Mouse (Mus musculus): Measurements from ENCODE around the gene Prkci. TPM values are rescaled to one million over a fixed set of nuclear protein-coding genes. Genes with fewer than 3 reads are reported as not detected.

Prkci gene
- polyA plus RNA-seq, 1 experiment, result 10.8 TPM

GRCm38 (mm10) chr3:31053191-31053590 lies 57.6 kb downstream of the Prkci start:
- H3K36me3 ChIP-seq (ENCODE audit: control insufficient read depth, insufficient read depth), result peaks cover 28% of the 10 kb centered on the region
- no peak overlapping the region for H3K4me3 ChIP-seq
- TF ChIP-seq SRF (IDR thresholded peaks at IDR 0.05; ENCODE audit: control insufficient read depth, insufficient read length, low read depth) (no peak), POLR2AphosphoS2 (IDR thresholded peaks at IDR 0.05; ENCODE audit: insufficient read length, low read depth) (peak; percentile 26)
- H3K27me3 ChIP-seq (ENCODE audit: control insufficient read depth, insufficient read depth, insufficient read length), result no peaks in the 10 kb centered on the region
- H3K4me2 ChIP-seq (ENCODE audit: low read depth), result no peak overlapping the region
- H3K79me2 ChIP-seq (ENCODE audit: control insufficient read depth, insufficient read depth), result no peaks in the 10 kb centered on the region
- H3ac ChIP-seq (ENCODE audit: control insufficient read depth, insufficient read length), result no peak overlapping the region

GRCm38 (mm10) chr3:31054888-31055287 lies 59.3 kb downstream of the Prkci start:
- TF ChIP-seq MYOD1 (IDR thresholded peaks at IDR 0.05; ENCODE audit: control insufficient read depth in 1 of 3, insufficient read length in 2 of 3, low read depth in 2 of 3), result no peak
- no peak for TF ChIP-seq CEBPB (IDR thresholded peaks at IDR 0.05; ENCODE audit: insufficient read depth, poor library complexity, severe bottlenecking)
- TF ChIP-seq SRF (IDR thresholded peaks at IDR 0.05; ENCODE audit: control insufficient read depth, insufficient read length, low read depth), result no peak
- TF ChIP-seq POLR2A (IDR thresholded peaks at IDR 0.05; ENCODE audit: insufficient read length, low read depth), result no peak
- TF ChIP-seq E2F4 (IDR thresholded peaks at IDR 0.05; ENCODE audit: insufficient read depth), result no peak
- TF ChIP-seq REST (IDR thresholded peaks at IDR 0.05; ENCODE audit: insufficient read depth, insufficient read length), result no peak
- TF ChIP-seq TCF12 (IDR thresholded peaks at IDR 0.05; ENCODE audit: insufficient read depth, poor library complexity, severe bottlenecking), result no peak
- no peak for TF ChIP-seq TCF3 (IDR thresholded peaks at IDR 0.05; ENCODE audit: insufficient read length, low read depth)
- no peak for TF ChIP-seq POLR2AphosphoS2 (IDR thresholded peaks at IDR 0.05; ENCODE audit: insufficient read length, low read depth)
- H3K79me2 ChIP-seq (ENCODE audit: control insufficient read depth, insufficient read depth), result no peaks in the 10 kb centered on the region
- no peak overlapping the region for H3K4me2 ChIP-seq (ENCODE audit: low read depth)
- H3ac ChIP-seq (ENCODE audit: control insufficient read depth, insufficient read length), result no peak overlapping the region
- H3K4me3 ChIP-seq, result no peak overlapping the region
- peaks cover 14% of the 10 kb centered on the region for H3K36me3 ChIP-seq (ENCODE audit: control insufficient read depth, insufficient read depth)
- H3K27me3 ChIP-seq (ENCODE audit: control insufficient read depth, insufficient read depth, insufficient read length), result no peaks in the 10 kb centered on the region

DNA sequence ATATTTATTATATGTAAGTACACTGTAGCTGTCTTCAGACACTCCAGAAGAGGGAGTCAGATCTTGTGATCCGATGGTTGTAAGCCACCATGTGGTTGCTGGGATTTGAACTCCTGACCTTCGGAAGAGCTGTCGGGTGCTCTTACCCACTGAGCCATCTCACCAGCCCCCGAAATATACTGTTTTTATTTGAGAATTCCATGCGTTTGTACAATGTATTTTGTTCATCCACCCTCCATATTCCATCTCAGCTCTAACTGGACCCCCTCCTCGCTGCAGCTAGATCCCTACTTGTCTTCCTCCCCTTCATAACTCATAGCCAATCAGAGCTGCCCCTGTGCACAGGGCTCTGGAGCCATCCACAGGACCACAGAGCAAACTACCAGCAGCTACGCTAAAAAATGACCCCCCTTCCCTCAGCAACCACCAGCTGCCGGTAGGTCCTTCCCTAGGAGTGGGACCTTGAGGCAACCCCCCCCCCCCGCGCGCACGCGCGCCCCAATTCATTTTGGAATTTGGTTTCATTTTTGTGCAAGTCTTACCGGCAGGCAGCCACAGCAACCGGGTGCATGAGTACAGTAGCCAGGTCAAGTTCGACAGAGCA lies 60.6 kb downstream of the Prkci start:
- Histone ChIP-seq H3K4me2 (ENCODE audit: low read depth) (peak overlapping the region; percentile 74), H3ac (ENCODE audit: control insufficient read depth, insufficient read length) (no peak overlapping the region), H3K79me2 (ENCODE audit: control insufficient read depth, insufficient read depth) (no peaks in the 10 kb centered on the region), H3K36me3 (ENCODE audit: control insufficient read depth, insufficient read depth) (peaks cover 7% of the 10 kb centered on the region), H3K27me3 (ENCODE audit: control insufficient read depth, insufficient read depth, insufficient read length) (no peaks in the 10 kb centered on the region), H3K4me3 (peak overlapping the region; percentile 25)
- TF ChIP-seq POLR2A (IDR thresholded peaks at IDR 0.05; ENCODE audit: insufficient read length, low read depth), result no peak
- TF ChIP-seq TCF3 (IDR thresholded peaks at IDR 0.05; ENCODE audit: insufficient read length, low read depth), result no peak
- no peak for TF ChIP-seq CEBPB (IDR thresholded peaks at IDR 0.05; ENCODE audit: insufficient read depth, poor library complexity, severe bottlenecking)
- no peak for TF ChIP-seq POLR2AphosphoS2 (IDR thresholded peaks at IDR 0.05; ENCODE audit: insufficient read length, low read depth)
- no peak for TF ChIP-seq REST (IDR thresholded peaks at IDR 0.05; ENCODE audit: insufficient read depth, insufficient read length)
- TF ChIP-seq USF1 (IDR thresholded peaks at IDR 0.05; ENCODE audit: low read depth), result no peak
- TF ChIP-seq MAX (IDR thresholded peaks at IDR 0.05; ENCODE audit: low read depth), result no peak
- no peak for TF ChIP-seq E2F4 (IDR thresholded peaks at IDR 0.05; ENCODE audit: insufficient read depth)
- no peak for TF ChIP-seq SRF (IDR thresholded peaks at IDR 0.05; ENCODE audit: control insufficient read depth, insufficient read length, low read depth)

DNA sequence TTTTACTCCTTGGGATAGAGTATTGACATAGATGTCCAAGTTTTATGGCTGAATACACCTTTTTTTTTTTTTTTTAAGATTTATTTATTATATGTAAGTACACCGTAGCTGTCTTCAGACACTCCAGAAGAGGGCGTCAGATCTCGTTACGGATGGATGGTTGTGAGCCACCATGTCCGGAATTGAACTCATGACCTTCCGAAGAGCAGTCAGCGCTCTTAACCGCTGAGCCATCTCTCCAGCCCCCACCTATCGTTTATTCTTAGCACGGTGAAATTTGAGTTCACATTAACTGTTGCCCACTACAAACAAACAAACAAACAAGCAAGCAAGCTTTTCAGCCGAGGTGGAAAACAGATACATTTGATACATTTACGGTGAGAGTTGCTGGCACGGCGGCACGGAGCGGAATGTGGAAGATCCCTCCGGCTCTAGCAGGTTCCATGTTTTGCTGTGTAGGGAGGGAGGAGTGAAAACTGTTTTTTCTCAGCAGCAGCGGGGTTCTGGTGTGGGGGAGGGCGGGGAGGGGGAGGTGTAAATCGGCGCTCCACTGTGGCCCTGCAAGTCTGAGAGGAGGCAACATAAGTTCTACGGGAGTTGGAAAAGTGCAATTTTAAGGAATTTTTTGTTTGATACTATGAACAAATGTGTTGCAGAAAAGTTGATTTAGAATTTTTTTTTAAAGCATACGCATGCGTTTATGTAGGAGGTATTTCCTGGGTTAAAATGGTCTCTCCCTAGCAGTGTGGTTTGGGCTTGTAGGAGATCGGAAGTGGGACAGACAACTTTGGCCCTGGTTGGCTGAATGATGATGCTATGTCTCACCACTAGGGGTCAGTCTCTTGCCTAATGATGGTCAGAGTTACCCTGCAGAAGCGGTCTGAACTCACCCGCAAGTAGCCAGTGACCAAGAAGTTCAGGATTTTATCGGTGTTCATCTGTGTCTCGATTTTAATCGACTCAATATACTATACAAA lies 61.4 kb downstream of the Prkci start:
- Histone ChIP-seq H3K4me3 (peak overlapping the region; percentile 25), H3K36me3 (ENCODE audit: control insufficient read depth, insufficient read depth) (peaks cover 3% of the 10 kb centered on the region), H3K27me3 (ENCODE audit: control insufficient read depth, insufficient read depth, insufficient read length) (no peaks in the 10 kb centered on the region), H3K4me2 (ENCODE audit: low read depth) (peak overlapping the region; percentile 74), H3K79me2 (ENCODE audit: control insufficient read depth, insufficient read depth) (no peaks in the 10 kb centered on the region), H3ac (ENCODE audit: control insufficient read depth, insufficient read length) (no peak overlapping the region)
- no peak for TF ChIP-seq POLR2AphosphoS2 (IDR thresholded peaks at IDR 0.05; ENCODE audit: insufficient read length, low read depth)
- no peak for TF ChIP-seq POLR2A (IDR thresholded peaks at IDR 0.05; ENCODE audit: insufficient read length, low read depth)
- no peak for TF ChIP-seq TCF12 (IDR thresholded peaks at IDR 0.05; ENCODE audit: insufficient read depth, poor library complexity, severe bottlenecking)
- TF ChIP-seq CEBPB (IDR thresholded peaks at IDR 0.05; ENCODE audit: insufficient read depth, poor library complexity, severe bottlenecking), result no peak
- no peak for TF ChIP-seq REST (IDR thresholded peaks at IDR 0.05; ENCODE audit: insufficient read depth, insufficient read length)
- no peak for TF ChIP-seq SRF (IDR thresholded peaks at IDR 0.05; ENCODE audit: control insufficient read depth, insufficient read length, low read depth)
- no peak for TF ChIP-seq USF1 (IDR thresholded peaks at IDR 0.05; ENCODE audit: low read depth)
- no peak for TF ChIP-seq MYOG (IDR thresholded peaks at IDR 0.05; ENCODE audit: control insufficient read depth in 1 of 3, insufficient read depth in 1 of 3, insufficient read length in 2 of 3, low read depth in 2 of 3)
- no peak for TF ChIP-seq MAX (IDR thresholded peaks at IDR 0.05; ENCODE audit: low read depth)
- TF ChIP-seq MYOD1 (IDR thresholded peaks at IDR 0.05; ENCODE audit: control insufficient read depth in 1 of 3, insufficient read length in 2 of 3, low read depth in 2 of 3), result no peak
- no peak for TF ChIP-seq TCF3 (IDR thresholded peaks at IDR 0.05; ENCODE audit: insufficient read length, low read depth)
- no peak for TF ChIP-seq E2F4 (IDR thresholded peaks at IDR 0.05; ENCODE audit: insufficient read depth)

DNA sequence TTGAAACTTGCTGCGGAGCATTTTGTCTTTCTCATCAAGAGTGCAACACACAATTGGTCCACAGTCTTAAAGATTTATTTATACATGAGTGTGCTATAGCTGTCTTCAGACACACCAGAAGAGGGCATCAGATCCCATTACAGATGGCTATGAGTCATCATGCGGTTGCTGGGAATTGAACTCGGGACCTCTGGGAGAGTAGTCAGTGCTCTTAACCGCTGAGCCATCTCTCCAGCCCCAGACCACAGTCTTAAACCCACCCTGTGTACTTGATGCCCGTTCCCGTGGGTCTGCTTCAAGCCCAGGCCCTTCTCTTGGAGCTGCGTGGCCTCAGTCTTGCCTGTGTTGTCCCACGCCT lies 65.2 kb downstream of the Prkci start:
- Histone ChIP-seq H3K4me3 (no peak overlapping the region), H3K27me3 (ENCODE audit: control insufficient read depth, insufficient read depth, insufficient read length) (no peaks in the 10 kb centered on the region), H3K4me2 (ENCODE audit: low read depth) (peak overlapping the region; percentile 80), H3K79me2 (ENCODE audit: control insufficient read depth, insufficient read depth) (no peaks in the 10 kb centered on the region), H3K36me3 (ENCODE audit: control insufficient read depth, insufficient read depth) (no peaks in the 10 kb centered on the region), H3ac (ENCODE audit: control insufficient read depth, insufficient read length) (no peak overlapping the region)
- TF ChIP-seq USF1 (IDR thresholded peaks at IDR 0.05; ENCODE audit: low read depth) (no peak), TCF12 (IDR thresholded peaks at IDR 0.05; ENCODE audit: insufficient read depth, poor library complexity, severe bottlenecking) (no peak), POLR2A (IDR thresholded peaks at IDR 0.05; ENCODE audit: insufficient read length, low read depth) (no peak), CEBPB (IDR thresholded peaks at IDR 0.05; ENCODE audit: insufficient read depth, poor library complexity, severe bottlenecking) (no peak), REST (IDR thresholded peaks at IDR 0.05; ENCODE audit: insufficient read depth, insufficient read length) (no peak), MYOD1 (IDR thresholded peaks at IDR 0.05; ENCODE audit: control insufficient read depth in 1 of 3, insufficient read length in 2 of 3, low read depth in 2 of 3) (no peak), E2F4 (IDR thresholded peaks at IDR 0.05; ENCODE audit: insufficient read depth) (no peak), SRF (IDR thresholded peaks at IDR 0.05; ENCODE audit: control insufficient read depth, insufficient read length, low read depth) (no peak), MYOG (IDR thresholded peaks at IDR 0.05; ENCODE audit: control insufficient read depth in 1 of 3, insufficient read depth in 1 of 3, insufficient read length in 2 of 3, low read depth in 2 of 3) (no peak), MAX (IDR thresholded peaks at IDR 0.05; ENCODE audit: low read depth) (no peak), TCF3 (IDR thresholded peaks at IDR 0.05; ENCODE audit: insufficient read length, low read depth) (no peak), POLR2AphosphoS2 (IDR thresholded peaks at IDR 0.05; ENCODE audit: insufficient read length, low read depth) (no peak)
